Mouse (Mus musculus) hindbrain, embryonic 11.5 days (tissue): ENCODE measurements at regions not wholly inside any gene's neighbourhood (a gene's known extent, or its start where the extent isn't known, plus 50 kb on each side); places are given as distances from the start of the nearest gene placed in this dataset.
A peak's percentile ranks its signal among the peaks of the same experiment; 100 is the strongest.

Experiments
- ATAC-seq: fragments of 200-750 bp; cut with Nextera tagmentation; 2 replicates; pipeline ENCODE4 v1.8.0; 2017; ENCODE audit warnings: mild to moderate bottlenecking, moderate TSS enrichment, moderate library complexity; ENCODE audit not compliant: low FRiP score
- DNase-seq: peaks from one replicate; pipeline ENCODE4 v3.0.0-alpha.2; 2015; ENCODE audit warnings: low spot score
- H3K27ac ChIP-seq: fragments of 300-500 bp; sonication (generic); 2 replicates; pipeline ENCODE4 v1.5.1; 2014; ENCODE audit warnings: mild to moderate bottlenecking, low read depth, low read length
- H3K27me3 ChIP-seq: fragments of 300-500 bp; sonication (generic); 2 replicates; pipeline ENCODE4 v1.6.1; 2014; ENCODE audit warnings: mild to moderate bottlenecking, low read length, moderate library complexity, mixed read lengths; ENCODE audit not compliant: control insufficient read depth, insufficient read depth
- H3K36me3 ChIP-seq: fragments of 300-500 bp; sonication (generic); 2 replicates; pipeline ENCODE4 v1.6.1; 2014; ENCODE audit warnings: mild to moderate bottlenecking, low read length, moderate library complexity, mixed read lengths; ENCODE audit not compliant: control insufficient read depth, insufficient read depth
- H3K4me1 ChIP-seq: fragments of 300-500 bp; sonication (generic); replicated peaks from 2 replicates; pipeline ENCODE4 v1.6.1; 2014; ENCODE audit warnings: low read length, mixed read lengths; ENCODE audit not compliant: control insufficient read depth, insufficient read depth
- H3K4me2 ChIP-seq: fragments of 300-500 bp; sonication (generic); replicated peaks from 2 replicates; pipeline ENCODE4 v1.6.1; 2014; ENCODE audit warnings: mild to moderate bottlenecking, low read depth, low read length
- H3K4me3 ChIP-seq: fragments of 300-500 bp; sonication (generic); 2 replicates; pipeline ENCODE4 v1.5.1; 2014; ENCODE audit warnings: low read depth, low read length
- H3K9ac ChIP-seq: fragments of 300-500 bp; sonication (generic); 2 replicates; pipeline ENCODE4 v1.6.1; 2014; ENCODE audit warnings: low read depth, low read length
- H3K9me3 ChIP-seq: fragments of 300-500 bp; sonication (generic); 2 replicates; pipeline ENCODE4 v1.6.1; 2016; ENCODE audit warnings: low read length; ENCODE audit not compliant: control insufficient read depth
- WGBS: fragments of 180-500 bp; shearing (Covaris S2); extraction: QIAGEN DNeasy Blood & Tissue Kit; methylation state at CpG from one replicate; pipeline ENCODE4 v1.1.7; 2014; 5-methylcytosine and 5-hydroxymethylcytosine counted together

DNA sequence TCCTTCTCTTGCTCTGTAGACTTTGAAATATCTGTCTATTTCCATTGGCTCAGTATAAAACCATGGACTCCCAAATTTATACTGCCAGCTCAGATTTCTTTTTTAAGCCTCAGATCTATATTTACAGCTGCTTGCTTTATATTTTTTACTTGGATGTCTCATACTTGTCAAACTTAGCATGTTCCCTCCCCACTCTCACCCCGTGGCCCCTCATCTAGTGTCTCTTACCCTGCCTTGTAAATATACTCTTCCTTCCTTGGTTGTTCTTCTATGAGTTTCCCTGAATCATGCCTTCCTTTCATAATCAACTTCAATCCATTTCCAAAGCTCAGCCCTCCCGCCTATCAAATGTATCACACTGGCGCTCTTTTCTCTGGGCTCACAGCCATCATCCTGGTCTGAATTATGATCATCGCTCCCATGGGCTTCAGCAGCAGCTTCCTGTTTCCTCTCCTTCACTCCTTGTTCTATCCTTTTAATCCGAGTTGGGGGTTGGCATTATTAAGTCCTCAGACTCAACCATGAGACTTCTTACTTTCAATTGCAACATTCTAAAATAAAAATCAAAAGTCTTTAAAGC, 177.0 kb upstream of the Cnr1 start:
- Histone ChIP-seq H3K9ac (no peak overlapping the region), H3K27ac (no peak overlapping the region), H3K4me2 (no peak overlapping the region), H3K4me3 (no peak overlapping the region), H3K36me3 (no peaks in the 10 kb centered on the region), H3K27me3 (no peaks in the 10 kb centered on the region), H3K4me1 (no peaks in the 10 kb centered on the region), H3K9me3 (no peaks in the 10 kb centered on the region)
- WGBS = 89% methylated on average over 5 of the region's 5 CpGs
- DNase-seq (no peak), ATAC-seq (no peak)

DNA sequence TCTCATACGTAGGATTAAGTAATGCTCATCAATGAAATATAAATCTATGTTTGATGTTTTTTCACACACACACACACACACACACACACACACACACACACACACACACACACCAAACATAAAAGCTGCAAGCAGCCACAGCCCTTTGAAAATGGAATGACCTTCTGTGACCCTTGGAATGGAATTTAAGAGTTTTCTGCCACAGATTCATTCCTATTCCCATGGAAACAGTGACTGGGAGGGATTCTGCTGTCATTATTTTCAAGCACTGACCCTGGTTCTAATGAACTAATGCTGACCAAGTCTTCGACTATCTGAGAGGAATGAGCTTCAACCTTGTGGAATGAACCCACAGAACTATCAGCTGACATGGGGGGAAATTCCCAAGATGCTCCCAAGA, 156.7 kb upstream of the Cnr1 start:
- Histone ChIP-seq H3K4me1 (no peaks in the 10 kb centered on the region), H3K27me3 (no peaks in the 10 kb centered on the region), H3K9me3 (no peaks in the 10 kb centered on the region), H3K36me3 (no peaks in the 10 kb centered on the region), H3K4me3 (no peak overlapping the region), H3K9ac (no peak overlapping the region), H3K4me2 (no peak overlapping the region), H3K27ac (no peak overlapping the region)
- 35% methylated on average over 2 of the region's 2 CpGs for WGBS
- peak; percentile 21 for DNase-seq
- no peak for ATAC-seq

DNA sequence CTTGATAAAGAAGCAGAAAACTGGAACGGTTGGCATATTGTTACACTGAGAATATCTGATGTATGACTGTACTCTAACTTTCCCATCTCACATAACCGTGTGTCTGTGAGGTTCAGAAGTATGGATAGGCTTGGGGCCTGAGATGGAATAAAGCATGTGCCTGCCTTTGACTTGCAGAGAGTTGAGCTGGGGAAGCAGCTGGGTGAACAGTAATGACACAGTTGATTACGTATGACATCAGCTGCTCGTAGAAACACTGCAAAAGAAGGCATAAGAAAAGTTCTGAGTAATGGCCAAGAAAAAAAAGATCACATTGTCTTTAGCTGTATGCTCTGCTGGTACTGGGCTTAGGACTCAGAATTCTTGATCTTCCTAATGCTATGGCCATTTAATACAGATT, 138.4 kb upstream of the Cnr1 start:
- no peaks in the 10 kb centered on the region for H3K27me3 ChIP-seq
- H3K9ac ChIP-seq = no peak overlapping the region
- DNase-seq (no peak), ATAC-seq (no peak)
- no peak overlapping the region for H3K27ac ChIP-seq
- H3K4me2 ChIP-seq = no peak overlapping the region
- H3K9me3 ChIP-seq = no peaks in the 10 kb centered on the region
- WGBS = 86% methylated on average over 4 of the region's 4 CpGs
- H3K4me1 ChIP-seq = no peaks in the 10 kb centered on the region
- H3K36me3 ChIP-seq = no peaks in the 10 kb centered on the region
- no peak overlapping the region for H3K4me3 ChIP-seq

DNA sequence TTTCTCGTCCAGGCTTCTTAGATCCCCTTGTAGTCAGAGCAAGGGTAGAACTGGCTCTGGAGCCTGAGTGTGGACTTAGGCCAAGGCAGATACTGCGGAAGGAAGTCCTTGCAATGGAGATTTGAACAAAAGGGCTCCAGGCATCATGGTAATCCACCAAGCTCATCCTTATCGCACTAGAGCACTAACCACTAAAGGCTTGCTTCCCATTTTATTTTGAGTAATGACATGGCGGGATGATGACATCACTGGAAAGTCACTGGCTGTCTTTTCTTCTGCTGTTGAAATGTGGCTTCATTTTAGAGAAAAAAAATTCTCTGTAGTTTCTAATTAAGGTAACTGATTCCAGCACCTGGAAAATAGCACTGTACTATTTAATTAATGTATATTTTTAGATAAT, 137.4 kb upstream of the Cnr1 start:
- DNase-seq (no peak), ATAC-seq (no peak)
- no peaks in the 10 kb centered on the region for H3K36me3 ChIP-seq
- H3K9ac ChIP-seq = no peak overlapping the region
- H3K4me2 ChIP-seq = no peak overlapping the region
- H3K27me3 ChIP-seq = no peaks in the 10 kb centered on the region
- H3K9me3 ChIP-seq = no peaks in the 10 kb centered on the region
- no peak overlapping the region for H3K4me3 ChIP-seq
- 92% methylated on average over 4 of the region's 4 CpGs for WGBS
- no peak overlapping the region for H3K27ac ChIP-seq
- no peaks in the 10 kb centered on the region for H3K4me1 ChIP-seq

DNA sequence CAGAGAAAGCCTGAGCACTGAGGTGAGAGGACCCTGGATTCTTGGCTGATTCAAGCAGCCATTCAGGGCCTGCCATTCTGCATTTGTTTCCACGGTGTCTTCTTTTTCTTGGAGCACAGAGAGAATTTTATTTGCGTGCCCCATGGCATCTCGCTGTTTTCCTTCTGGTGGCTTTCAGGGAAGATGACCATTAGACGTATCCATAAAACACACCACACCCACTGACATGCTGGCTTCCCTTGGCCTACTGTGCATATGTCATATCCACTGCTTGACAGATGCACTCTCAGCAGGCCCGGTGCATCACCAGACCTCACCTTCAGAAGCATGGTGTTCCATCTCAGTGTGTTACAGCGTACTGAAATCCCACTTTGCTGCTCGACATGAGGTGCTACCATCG, 131.0 kb upstream of the Cnr1 start:
- DNase-seq = no peak
- Histone ChIP-seq H3K27ac (no peak overlapping the region), H3K4me3 (no peak overlapping the region), H3K27me3 (no peaks in the 10 kb centered on the region), H3K4me1 (no peaks in the 10 kb centered on the region), H3K9ac (no peak overlapping the region), H3K36me3 (no peaks in the 10 kb centered on the region), H3K4me2 (no peak overlapping the region), H3K9me3 (no peaks in the 10 kb centered on the region)
- 93% methylated on average over 8 of the region's 8 CpGs for WGBS
- ATAC-seq = no peak

DNA sequence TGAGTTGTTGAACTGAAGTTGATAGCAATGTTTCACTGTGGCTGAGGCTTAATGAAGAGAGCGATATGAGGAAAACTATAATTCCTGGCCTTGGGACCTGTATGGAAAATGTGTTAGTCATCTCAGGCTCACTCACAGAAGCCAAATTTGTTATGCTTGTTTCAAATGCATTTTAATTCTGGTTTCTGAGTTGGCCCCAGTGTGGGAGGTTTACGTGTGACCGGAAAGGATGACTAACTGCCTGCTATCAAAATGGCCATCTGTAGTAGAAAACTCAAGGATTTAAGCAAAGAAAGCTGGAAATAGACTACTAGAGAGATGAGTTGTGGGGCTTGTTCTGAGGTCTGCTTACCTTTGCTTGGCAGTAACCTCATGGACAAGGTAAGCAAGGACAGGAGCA, 128.9 kb upstream of the Cnr1 start:
- H3K27me3 ChIP-seq = no peaks in the 10 kb centered on the region
- H3K4me2 ChIP-seq = no peak overlapping the region
- no peaks in the 10 kb centered on the region for H3K9me3 ChIP-seq
- DNase-seq = no peak
- no peaks in the 10 kb centered on the region for H3K36me3 ChIP-seq
- 97% methylated on average over 3 of the region's 3 CpGs for WGBS
- H3K27ac ChIP-seq = no peak overlapping the region
- no peak overlapping the region for H3K4me3 ChIP-seq
- ATAC-seq = no peak
- H3K4me1 ChIP-seq = no peaks in the 10 kb centered on the region
- no peak overlapping the region for H3K9ac ChIP-seq

DNA sequence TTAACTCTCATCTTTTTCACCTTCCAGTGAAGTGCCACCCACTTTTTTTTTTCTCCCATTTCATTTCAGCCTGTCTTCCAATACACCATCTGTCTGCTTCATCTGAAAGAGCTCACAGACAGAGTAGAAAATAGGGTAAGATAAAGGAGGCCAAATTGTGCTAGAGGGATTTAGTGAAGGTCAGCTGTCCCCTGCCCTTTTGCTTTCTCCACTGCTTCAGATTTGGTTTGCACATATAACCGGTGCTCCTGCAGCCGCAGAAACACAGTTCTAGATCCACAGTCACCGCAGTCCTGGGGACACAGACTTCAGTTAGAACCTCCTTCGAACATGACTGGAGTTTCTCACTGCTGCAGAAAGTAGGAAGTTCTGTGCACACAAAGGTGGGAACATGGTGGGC, 126.4 kb upstream of the Cnr1 start:
- H3K4me3 ChIP-seq = no peak overlapping the region
- H3K27me3 ChIP-seq = no peaks in the 10 kb centered on the region
- DNase-seq (no peak), ATAC-seq (no peak)
- H3K4me1 ChIP-seq = no peaks in the 10 kb centered on the region
- WGBS = 85% methylated on average over 4 of the region's 4 CpGs
- H3K9me3 ChIP-seq = no peaks in the 10 kb centered on the region
- H3K4me2 ChIP-seq = no peak overlapping the region
- no peak overlapping the region for H3K27ac ChIP-seq
- no peaks in the 10 kb centered on the region for H3K36me3 ChIP-seq
- no peak overlapping the region for H3K9ac ChIP-seq

DNA sequence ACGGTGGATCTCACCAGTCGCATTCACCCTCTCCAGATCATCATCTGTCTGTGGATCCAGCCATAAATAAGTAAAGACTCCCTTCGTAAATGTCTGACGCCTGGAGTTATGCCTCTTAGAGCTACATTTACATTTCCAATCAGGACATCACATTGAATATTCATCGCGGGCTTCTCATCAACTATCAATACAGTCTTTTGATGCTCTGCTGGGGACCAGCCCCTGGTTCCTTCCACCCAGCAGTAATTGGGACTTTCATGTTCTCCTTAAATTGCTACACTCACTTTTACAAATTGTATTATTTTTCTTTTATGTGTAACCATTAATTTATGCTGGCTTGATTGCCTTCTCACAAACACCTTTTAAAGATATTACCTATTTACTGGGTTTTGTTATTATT, 125.7 kb upstream of the Cnr1 start:
- H3K27me3 ChIP-seq = no peaks in the 10 kb centered on the region
- H3K27ac ChIP-seq = no peak overlapping the region
- DNase-seq = no peak
- WGBS = 82% methylated on average over 6 of the region's 6 CpGs
- no peak overlapping the region for H3K4me2 ChIP-seq
- no peak overlapping the region for H3K4me3 ChIP-seq
- H3K36me3 ChIP-seq = no peaks in the 10 kb centered on the region
- no peak for ATAC-seq
- no peaks in the 10 kb centered on the region for H3K9me3 ChIP-seq
- H3K4me1 ChIP-seq = no peaks in the 10 kb centered on the region
- no peak overlapping the region for H3K9ac ChIP-seq

DNA sequence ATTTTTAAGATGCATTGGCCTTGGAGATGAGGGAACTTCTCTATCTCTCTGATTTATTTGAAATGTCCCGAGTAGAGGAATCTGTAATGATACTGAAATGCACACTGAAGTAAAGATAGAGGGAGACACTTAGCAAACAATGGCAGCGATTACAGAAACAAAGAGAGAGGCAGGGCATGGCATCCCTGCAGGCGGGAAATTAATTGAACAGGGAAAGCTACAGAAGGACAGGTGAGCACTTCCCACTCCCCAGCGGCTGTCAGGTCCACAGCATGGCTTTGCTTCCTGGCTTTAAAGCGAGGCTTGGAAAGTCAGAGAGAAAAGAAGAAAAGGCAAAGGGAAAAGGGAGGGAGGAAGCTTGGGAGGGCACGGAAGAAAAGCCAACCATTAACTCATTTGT, 125.3 kb upstream of the Cnr1 start:
- H3K36me3 ChIP-seq = no peaks in the 10 kb centered on the region
- H3K4me1 ChIP-seq = no peaks in the 10 kb centered on the region
- no peak for DNase-seq
- no peak for ATAC-seq
- no peaks in the 10 kb centered on the region for H3K27me3 ChIP-seq
- no peak overlapping the region for H3K4me3 ChIP-seq
- no peak overlapping the region for H3K9ac ChIP-seq
- no peaks in the 10 kb centered on the region for H3K9me3 ChIP-seq
- no peak overlapping the region for H3K27ac ChIP-seq
- WGBS = 54% methylated on average over 6 of the region's 6 CpGs
- no peak overlapping the region for H3K4me2 ChIP-seq
